9 mouse cellular contexts compared by ENCODE assay signal in genomic region chr11:87393855-87394254, GRCm38 (mm10). TPM values are rescaled to one million over a fixed set of nuclear protein-coding genes. Genes with fewer than 3 reads are reported as not detected.
DNase-seq lines count a peak whose midpoint lies in the region; ATAC-seq and TF ChIP-seq lines count a peak whose summit lies in the region.
"Had no signal": no experiment of that assay in that cellular context is flagged by ENCODE, and none has a peak within 500 bp of the region (broad histone marks: within the 10 kb centered on the region; RNA-seq: fewer than 3 reads in every experiment).

No protein-coding gene starts in this region.

- 0 out of 2 replicates have a peak, but pooled peaks have one; percentile 13 for TF ChIP-seq CTCF in liver, adult 2 months (IDR thresholded peaks at IDR 0.05; ENCODE audit: low read depth, low read length)

- WGBS in limb, embryonic 11.5 days, result 48% methylated on average over 1 of the region's 1 CpGs
- 63% methylated on average over 1 of the region's 1 CpGs for WGBS in limb, embryonic 10.5 days
- 53% methylated on average over 1 of the region's 1 CpGs for WGBS in liver, adult 2 months

- H3K4me1 ChIP-seq in limb, embryonic 11.5 days (ENCODE audit: control insufficient read depth, insufficient read depth, low read length), result no peaks in the 10 kb centered on the region
- no peaks in the 10 kb centered on the region for H3K4me1 ChIP-seq in limb, embryonic 10.5 days
- H3K4me1 ChIP-seq in liver, adult 2 months (ENCODE audit: control insufficient read depth, insufficient read depth, low read length), result no peaks in the 10 kb centered on the region
- H3K4me1 ChIP-seq: limb, embryonic 12.5 days had no signal

- peak; percentile 25 for DNase-seq in limb, embryonic 11.5 days (ENCODE audit: low spot score)
- no peak for DNase-seq in limb, embryonic 10.5 days (ENCODE audit: low spot score)
- DNase-seq in MN1 (ENCODE audit: low spot score), result peak; percentile 43
- DNase-seq in c-Kit-positive CD71-positive TER-119-positive erythroid progenitor cells, embryonic 14.5 days (ENCODE audit: low spot score), result peak; percentile 44
- DNase-seq in heart, postnatal 14 days, result peak; percentile 19 to 55
- DNase-seq in liver, adult 2 months (ENCODE audit: extremely low read depth, low read depth, low spot score), result no peak
- peak; percentile 22 for DNase-seq in right cerebral cortex, postnatal 14 days

- H3K9me3 ChIP-seq in limb, embryonic 11.5 days (ENCODE audit: control insufficient read depth, low read length), result no peaks in the 10 kb centered on the region
- no peaks in the 10 kb centered on the region for H3K9me3 ChIP-seq in limb, embryonic 10.5 days (replicated peaks)
- H3K9me3 ChIP-seq: limb, embryonic 12.5 days had no signal

- no peak overlapping the region for H3K9ac ChIP-seq in limb, embryonic 11.5 days (ENCODE audit: low read length)
- no peak overlapping the region for H3K9ac ChIP-seq in liver, adult 2 months (ENCODE audit: low read depth, low read length)
- H3K9ac ChIP-seq: limb, embryonic 12.5 days had no signal

- no peaks in the 10 kb centered on the region for H3K27me3 ChIP-seq in limb, embryonic 11.5 days (ENCODE audit: control insufficient read depth, insufficient read depth, low read length)
- no peaks in the 10 kb centered on the region for H3K27me3 ChIP-seq in limb, embryonic 10.5 days (ENCODE audit: low read depth, poor library complexity, severe bottlenecking)
- H3K27me3 ChIP-seq in liver, adult 2 months (ENCODE audit: control insufficient read depth, insufficient read depth, low read length), result no peaks in the 10 kb centered on the region
- H3K27me3 ChIP-seq: limb, embryonic 12.5 days had no signal

- ATAC-seq in limb, embryonic 11.5 days (ENCODE audit: insufficient number of reproducible peaks, low FRiP score, low TSS enrichment, low read depth), result no peak
- no peak for ATAC-seq in inflammation-experienced regulatory T-cells, adult 6 months

- TF ChIP-seq POLR2A in liver, adult 2 months (IDR thresholded peaks at IDR 0.05; ENCODE audit: extremely low read depth, insufficient read depth, low read length), result no peak

- no peak overlapping the region for H3K4me3 ChIP-seq in limb, embryonic 11.5 days (ENCODE audit: low read depth, low read length)
- no peak overlapping the region for H3K4me3 ChIP-seq in limb, embryonic 10.5 days
- H3K4me3 ChIP-seq in liver, adult 2 months (ENCODE audit: insufficient read depth, low read depth, low read length), result no peak overlapping the region
- H3K4me3 ChIP-seq: limb, embryonic 12.5 days had no signal

- H3K79me2 ChIP-seq in liver, adult 2 months (ENCODE audit: control insufficient read depth, insufficient read depth, low read length), result no peaks in the 10 kb centered on the region

- intact Hi-C loops in heart, postnatal 14 days (cut with DNase I), result loop anchor here (1.0 kb wide), 1 partner anchor 180 kb away; no protein-coding TSS in a partner anchor

- no peak overlapping the region for H3K27ac ChIP-seq in limb, embryonic 11.5 days (replicated peaks; ENCODE audit: low read depth, low read length)
- H3K27ac ChIP-seq in limb, embryonic 10.5 days, result no peak overlapping the region
- H3K27ac ChIP-seq in liver, adult 2 months (replicated peaks; ENCODE audit: insufficient read depth, low read depth, low read length), result no peak overlapping the region
- H3K27ac ChIP-seq: limb, embryonic 12.5 days had no signal

- no peaks in the 10 kb centered on the region for H3K36me3 ChIP-seq in limb, embryonic 11.5 days (ENCODE audit: control insufficient read depth, insufficient read depth, low read length)
- H3K36me3 ChIP-seq in limb, embryonic 10.5 days, result peaks cover 39% of the 10 kb centered on the region
- no peaks in the 10 kb centered on the region for H3K36me3 ChIP-seq in liver, adult 2 months (ENCODE audit: control insufficient read depth, insufficient read depth, low read length)

- no peak overlapping the region for H3K4me2 ChIP-seq in limb, embryonic 11.5 days (ENCODE audit: low read depth, severe bottlenecking)
- H3K4me2 ChIP-seq: limb, embryonic 12.5 days had no signal

RNA-seq across cellular contexts. Expression of gene Rad51c, which starts 10.9 kb away (rescaled TPM):
- 14.3 and 14.5 TPM in 2 replicates for polyA plus RNA-seq in limb, embryonic 11.5 days (2014; fragmentation: Nextera tagmentation; extraction: Ambion mirVana)
- polyA plus RNA-seq in limb, embryonic 10.5 days (2016; fragmentation: Nextera tagmentation; extraction: Ambion mirVana), result 11.5 and 15.4 TPM in 2 replicates
- total RNA-seq in heart, postnatal 14 days (2021), result 1 to 10 TPM; 2.5 to 2.7 TPM
- total RNA-seq in liver, adult 2 months (2014; rRNA removed), result 0.28 and 0.67 TPM in 2 replicates
- polyA plus RNA-seq in liver, adult 2 months (2012; rRNA removed), result 0.16 and 0.32 TPM in 2 replicates
- 1 to 10 TPM; 1.6 to 5.3 (median 2.1) TPM for polyA plus RNA-seq in inflammation-experienced regulatory T-cells, adult 6 months (2017; shearing (Covaris generic))

RNA-seq across cellular contexts. Expression of gene Tex14, which starts 11.0 kb away (rescaled TPM):
- polyA plus RNA-seq in limb, embryonic 11.5 days (2014; fragmentation: Nextera tagmentation; extraction: Ambion mirVana), result 0.13 and 0.60 TPM in 2 replicates
- 0.16 and 0.33 TPM in 2 replicates for polyA plus RNA-seq in limb, embryonic 10.5 days (2016; fragmentation: Nextera tagmentation; extraction: Ambion mirVana)
- under 1 TPM; 0.27 to 0.41 TPM for total RNA-seq in heart, postnatal 14 days (2021)
- 0.07 and 0.28 TPM in 2 replicates for total RNA-seq in liver, adult 2 months (2014; rRNA removed)
- 0.02 TPM in 1 of 2 replicates, not detected in the other for polyA plus RNA-seq in liver, adult 2 months (2012; rRNA removed)
- polyA plus RNA-seq in inflammation-experienced regulatory T-cells, adult 6 months (2017; shearing (Covaris generic)), result under 1 TPM in 2 of 3 experiments, not detected in 1; 0.34 to 0.60 TPM

RNA-seq across cellular contexts. Expression of gene Ppm1e, which starts 35.0 kb away (rescaled TPM):
- polyA plus RNA-seq in limb, embryonic 11.5 days (2014; fragmentation: Nextera tagmentation; extraction: Ambion mirVana), result 2.6 and 2.9 TPM in 2 replicates
- polyA plus RNA-seq in limb, embryonic 10.5 days (2016; fragmentation: Nextera tagmentation; extraction: Ambion mirVana), result 2.2 and 2.4 TPM in 2 replicates
- total RNA-seq in heart, postnatal 14 days (2021), result 10 to 100 TPM; 12.0 to 14.7 TPM
- 0.07 and 0.09 TPM in 2 replicates for total RNA-seq in liver, adult 2 months (2014; rRNA removed)
- 0.02 TPM in 1 of 2 replicates, not detected in the other for polyA plus RNA-seq in liver, adult 2 months (2012; rRNA removed)
- polyA plus RNA-seq in inflammation-experienced regulatory T-cells, adult 6 months (2017; shearing (Covaris generic)), result 1 to 10 TPM in 1 of 3 experiments, under 1 TPM in 2; 0.55 to 1.2 (median 0.78) TPM

Comparison
In these comparisons a context has a peak if more than half of its experiments do, and no peak if none do; other contexts are left out.
1. DNase-seq: peak in limb, embryonic 11.5 days (single experiment), MN1 (single experiment), c-Kit-positive CD71-positive TER-119-positive erythroid progenitor cells, embryonic 14.5 days (single experiment), heart, postnatal 14 days (2 of 2) and right cerebral cortex, postnatal 14 days (single experiment); none in limb, embryonic 10.5 days (single experiment) and liver, adult 2 months (single experiment).